Mouse (Mus musculus) erythroblast, adult 5-6 weeks (primary cell): ENCODE data around the gene Gm17571. TPM values are rescaled to one million over a fixed set of nuclear protein-coding genes. Genes with fewer than 3 reads are reported as not detected.

Experiments
- total RNA-seq, 2 experiments: library from RNA; stranded (forward) in 1 of 2; stranded (reverse) in 1 of 2; fragments of 150-400 nt in 1 of 2; fragments of 200-764, 138-1000 nt in 1 of 2; gene quantifications; 2 replicates each; pipeline versions ENCODE4 v1.2.3 to v1.2.4; 2015 to 2017; ENCODE audit warnings: low replicate concordance in 2 of 2

Gm17571 gene
- total RNA-seq, 2 experiments from 2014 or later: not detected

Other genes with a start within 250 kb of the Gm17571 start
- 5.2 and 8.6 TPM in 2 replicates for gene Jrkl, start 200.9 kb downstream of the Gm17571 start, total RNA-seq (2015; ENCODE audit: low replicate concordance)
- gene Jrkl, start 200.9 kb downstream of the Gm17571 start, total RNA-seq (2017; ENCODE audit: low replicate concordance): 6.2 and 6.4 TPM in 2 replicates
- gene Ccdc82, start 199.8 kb downstream of the Gm17571 start, total RNA-seq (2015; ENCODE audit: low replicate concordance): 27.7 and 28.4 TPM in 2 replicates
- 32.6 and 40.8 TPM in 2 replicates for gene Ccdc82, start 199.8 kb downstream of the Gm17571 start, total RNA-seq (2017; ENCODE audit: low replicate concordance)
- 0.63 TPM in 1 of 2 replicates, not detected in the other for gene Maml2, start 148.8 kb downstream of the Gm17571 start, total RNA-seq (2015; ENCODE audit: low replicate concordance)
- under 0.01 and 0.70 TPM in 2 replicates for gene Maml2, start 148.8 kb downstream of the Gm17571 start, total RNA-seq (2017; ENCODE audit: low replicate concordance)